Comparison of ENCODE assay signal across 19 mouse cellular contexts in genomic region chr5:143893396-143893795, GRCm38 (mm10). TPM values are rescaled to one million over a fixed set of nuclear protein-coding genes. Genes with fewer than 3 reads are reported as not detected.
A peak's percentile ranks its signal among the peaks of the same experiment; 100 is the strongest.
DNase-seq lines count a peak whose midpoint lies in the region; ATAC-seq lines count a peak whose summit lies in the region.
"Had no signal": no experiment of that assay in that cellular context is flagged by ENCODE, and none has a peak within 500 bp of the region (broad histone marks: within the 10 kb centered on the region; RNA-seq: fewer than 3 reads in every experiment).

No protein-coding gene starts in this region.

- ATAC-seq in liver, embryonic 13.5 days (ENCODE audit: low read depth), result peak; percentile 55
- no peak for ATAC-seq in hindbrain, embryonic 11.5 days (ENCODE audit: low FRiP score)
- ATAC-seq: hindbrain, postnatal 0 days had no signal

- peaks cover 33% of the 10 kb centered on the region for H3K4me1 ChIP-seq in liver, embryonic 13.5 days (replicated peaks)
- H3K4me1 ChIP-seq in hindbrain, embryonic 11.5 days (replicated peaks; ENCODE audit: control insufficient read depth, insufficient read depth, low read length), result no peaks in the 10 kb centered on the region
- H3K4me1 ChIP-seq: forebrain, embryonic 10.5 days; heart, embryonic 15.5 days had no signal

- 26% methylated on average over 5 of the region's 5 CpGs for WGBS in liver, embryonic 13.5 days (ENCODE audit: insufficient replicate concordance)
- WGBS in hindbrain, embryonic 11.5 days, result 93% methylated on average over 5 of the region's 5 CpGs

- H3K4me3 ChIP-seq in liver, embryonic 13.5 days (replicated peaks), result no peak overlapping the region
- H3K4me3 ChIP-seq in hindbrain, embryonic 11.5 days (ENCODE audit: low read depth, low read length), result no peak overlapping the region
- H3K4me3 ChIP-seq: forebrain, embryonic 10.5 days; heart, embryonic 15.5 days had no signal

- peak; percentile 19 to 33 for DNase-seq in lung, adult 18-20 months
- no peak for DNase-seq in lung, postnatal 14 days
- peak; percentile 29 for DNase-seq in NIH3T3 (ENCODE audit: low read depth)
- peak; percentile 44 for DNase-seq in liver, embryonic 13.5 days
- DNase-seq in urinary bladder, adult 2 months (ENCODE audit: low spot score), result peak; percentile 36
- no peak for DNase-seq in hindbrain, embryonic 11.5 days (ENCODE audit: low spot score)
- DNase-seq in embryo, embryonic 9.5 days (ENCODE audit: extremely low spot score), result no peak
- DNase-seq in layer of hippocampus, postnatal 25 days (ENCODE audit: extremely low spot score in 1 of 2, low spot score in 1 of 2), result no peak
- DNase-seq: adrenal gland, postnatal 36 days; cerebellum, adult 2 months; gastrocnemius, postnatal 10 days; kidney, postnatal 10 days; layer of hippocampus, postnatal 36 days; thymus, adult 18-20 months had no signal

- no peak overlapping the region for H3K4me2 ChIP-seq in liver, embryonic 13.5 days
- no peak overlapping the region for H3K4me2 ChIP-seq in hindbrain, embryonic 11.5 days (replicated peaks; ENCODE audit: low read depth, low read length)
- H3K4me2 ChIP-seq: heart, embryonic 15.5 days had no signal

- no peaks in the 10 kb centered on the region for H3K9me3 ChIP-seq in liver, embryonic 13.5 days (replicated peaks)
- H3K9me3 ChIP-seq in hindbrain, embryonic 11.5 days (ENCODE audit: control insufficient read depth, low read length), result no peaks in the 10 kb centered on the region
- H3K9me3 ChIP-seq: forebrain, embryonic 10.5 days; heart, embryonic 15.5 days had no signal

- peaks cover 100% of the 10 kb centered on the region for H3K36me3 ChIP-seq in liver, embryonic 13.5 days
- peaks cover 3% of the 10 kb centered on the region; the same call in 1 of the 2 replicates for H3K36me3 ChIP-seq in hindbrain, embryonic 11.5 days (ENCODE audit: control insufficient read depth, insufficient read depth, low read length)

- no peaks in the 10 kb centered on the region for H3K27me3 ChIP-seq in liver, embryonic 13.5 days
- no peaks in the 10 kb centered on the region for H3K27me3 ChIP-seq in hindbrain, embryonic 11.5 days (ENCODE audit: control insufficient read depth, insufficient read depth, low read length)
- H3K27me3 ChIP-seq: CH12.LX; heart, embryonic 15.5 days had no signal

- H3K27ac ChIP-seq in liver, embryonic 13.5 days, result no peak overlapping the region
- no peak overlapping the region for H3K27ac ChIP-seq in hindbrain, embryonic 11.5 days (ENCODE audit: low read depth, low read length)
- H3K27ac ChIP-seq: forebrain, embryonic 10.5 days; heart, embryonic 15.5 days; hindbrain, postnatal 0 days had no signal

- no peak overlapping the region for H3K9ac ChIP-seq in liver, embryonic 13.5 days
- H3K9ac ChIP-seq in hindbrain, embryonic 11.5 days (ENCODE audit: low read depth, low read length), result no peak overlapping the region
- H3K9ac ChIP-seq: heart, embryonic 15.5 days had no signal

RNA-seq across cellular contexts. Expression of gene Ankrd61, which starts 4.1 kb away (rescaled TPM):
- 0.32 and 0.36 TPM in 2 replicates for polyA plus RNA-seq in liver, embryonic 13.5 days (2015; fragmentation: Nextera tagmentation; extraction: Ambion mirVana)
- polyA plus RNA-seq in urinary bladder, adult 2 months (2012; rRNA removed), result 0.09 and 0.14 TPM in 2 replicates
- polyA plus RNA-seq in hindbrain, embryonic 11.5 days (2014; fragmentation: Nextera tagmentation; extraction: Ambion mirVana), result 0.38 and 0.40 TPM in 2 replicates
- under 1 TPM in 1 of 2 experiments, not detected in 1; 0.15 TPM for total RNA-seq in layer of hippocampus, postnatal 25 days (2021)
- total RNA-seq: adrenal gland, postnatal 36 days; gastrocnemius, postnatal 10 days; hindbrain, postnatal 0 days; layer of hippocampus, postnatal 36 days had no signal

RNA-seq across cellular contexts. Expression of gene Aimp2, which starts 16.3 kb away (rescaled TPM):
- polyA plus RNA-seq in liver, embryonic 13.5 days (2015; fragmentation: Nextera tagmentation; extraction: Ambion mirVana), result 68.9 and 73.2 TPM in 2 replicates
- polyA plus RNA-seq in urinary bladder, adult 2 months (2012; rRNA removed), result 46.7 and 53.3 TPM in 2 replicates
- 103 and 109 TPM in 2 replicates for polyA plus RNA-seq in hindbrain, embryonic 11.5 days (2014; fragmentation: Nextera tagmentation; extraction: Ambion mirVana)
- 10 to 100 TPM; 31.3 to 31.4 TPM for total RNA-seq in layer of hippocampus, postnatal 25 days (2021)

RNA-seq across cellular contexts. Expression of gene Pms2, which starts 16.4 kb away (rescaled TPM):
- polyA plus RNA-seq in liver, embryonic 13.5 days (2015; fragmentation: Nextera tagmentation; extraction: Ambion mirVana), result 16.9 and 21.5 TPM in 2 replicates
- polyA plus RNA-seq in urinary bladder, adult 2 months (2012; rRNA removed), result 6.5 and 7.1 TPM in 2 replicates
- polyA plus RNA-seq in hindbrain, embryonic 11.5 days (2014; fragmentation: Nextera tagmentation; extraction: Ambion mirVana), result 29.5 and 31.6 TPM in 2 replicates
- total RNA-seq in layer of hippocampus, postnatal 25 days (2021), result 10 to 100 TPM; 11.4 to 16.3 TPM

RNA-seq across cellular contexts. Expression of gene Gm42421, which starts 34.6 kb away (rescaled TPM):
- 0.41 TPM in 1 of 2 replicates, not detected in the other for polyA plus RNA-seq in liver, embryonic 13.5 days (2015; fragmentation: Nextera tagmentation; extraction: Ambion mirVana)
- polyA plus RNA-seq in urinary bladder, adult 2 months (2012; rRNA removed), result 1.2 TPM in 2 replicates
- polyA plus RNA-seq in hindbrain, embryonic 11.5 days (2014; fragmentation: Nextera tagmentation; extraction: Ambion mirVana), result 0.79 and 2.3 TPM in 2 replicates
- total RNA-seq in layer of hippocampus, postnatal 25 days (2021), result 1 to 10 TPM in 1 of 2 experiments, under 1 TPM in 1; 0.64 to 3.7 TPM
- total RNA-seq: neutrophil, adult 5-6 weeks had no signal

RNA-seq across cellular contexts. Expression of gene Rsph10b, which starts 39.4 kb away (rescaled TPM):
- polyA plus RNA-seq in liver, embryonic 13.5 days (2015; fragmentation: Nextera tagmentation; extraction: Ambion mirVana), result 0.17 and 0.56 TPM in 2 replicates
- 2.6 and 2.8 TPM in 2 replicates for polyA plus RNA-seq in urinary bladder, adult 2 months (2012; rRNA removed)
- 1.0 and 2.9 TPM in 2 replicates for polyA plus RNA-seq in hindbrain, embryonic 11.5 days (2014; fragmentation: Nextera tagmentation; extraction: Ambion mirVana)
- total RNA-seq in layer of hippocampus, postnatal 25 days (2021), result 1 to 10 TPM; 2.4 TPM

Comparison
In these comparisons a context has a peak if more than half of its experiments do, and no peak if none do; other contexts are left out.
1. DNase-seq: peak in lung, adult 18-20 months (2 of 2), NIH3T3 (single experiment), liver, embryonic 13.5 days (single experiment) and urinary bladder, adult 2 months (single experiment); none in lung, postnatal 14 days (single experiment), hindbrain, embryonic 11.5 days (single experiment), embryo, embryonic 9.5 days (single experiment) and layer of hippocampus, postnatal 25 days (0 of 2).